Mouse (Mus musculus) G1E (cell line): Measurements from ENCODE around the gene Slc7a1. TPM values are rescaled to one million over a fixed set of nuclear protein-coding genes. Genes with fewer than 3 reads are reported as not detected.

Experiments
- ATAC-seq: 2 replicates; pipeline ENCODE4 v1.8.0; 2016; ENCODE audit warnings: mild to moderate bottlenecking; ENCODE audit not compliant: insufficient number of reproducible peaks, poor library complexity, low FRiP score, severe bottlenecking; ENCODE audit errors: extremely low read depth
- DNase-seq: peaks from one replicate; pipeline ENCODE4 v3.0.0; 2012; ENCODE audit warnings: low spot score
- H3K27me3 ChIP-seq: 2 replicates; pipeline ENCODE4 v1.6.1; 2012; ENCODE audit warnings: mild to moderate bottlenecking, low read length, inconsistent platforms; ENCODE audit not compliant: insufficient read depth
- H3K36me3 ChIP-seq: replicated peaks from 2 replicates; pipeline ENCODE3; 2012; ENCODE audit warnings: mild to moderate bottlenecking, inconsistent platforms
- H3K4me1 ChIP-seq: 2 replicates; pipeline ENCODE4 v1.6.1; 2012; ENCODE audit warnings: low read depth, low read length, inconsistent platforms, mixed read lengths; ENCODE audit not compliant: insufficient read depth
- H3K4me3 ChIP-seq: 2 replicates; pipeline ENCODE4 v1.5.1; 2012; ENCODE audit warnings: low read depth, mild to moderate bottlenecking, inconsistent platforms, low read length, moderate library complexity, mixed read lengths
- H3K9me3 ChIP-seq: replicated peaks from 2 replicates; pipeline ENCODE4 v1.6.1; 2012; ENCODE audit warnings: inconsistent platforms
- CTCF ChIP-seq: IDR thresholded peaks from 2 replicates; pipeline ENCODE4 v1.5.1; 2012; ENCODE audit warnings: low read depth, low read length, inconsistent platforms, mixed read lengths
- GATA1 ChIP-seq: IDR thresholded peaks from 2 replicates; pipeline ENCODE4 v1.6.1; 2012; ENCODE audit warnings: borderline replicate concordance, low read length, inconsistent platforms, mixed read lengths
- GATA2 ChIP-seq: IDR thresholded peaks from 2 replicates; pipeline ENCODE4 v1.6.1; 2012; ENCODE audit warnings: low read depth, low read length, inconsistent platforms, borderline replicate concordance
- POLR2AphosphoS5 ChIP-seq: IDR thresholded peaks from 2 replicates; pipeline ENCODE4 v1.6.1; 2012; ENCODE audit warnings: low read depth, low read length, inconsistent platforms; ENCODE audit not compliant: insufficient replicate concordance
- TAL1 ChIP-seq: conservative IDR thresholded peaks from 2 replicates; pipeline ENCODE4 v1.6.1; 2012; ENCODE audit warnings: low read depth, low read length, inconsistent platforms, mixed read lengths
- polyA plus RNA-seq: library from polyadenylated mRNA; stranded (reverse); fragments of >175 nt; gene quantifications from 2 replicates; pipeline ENCODE4 v1.2.3, GENCODE M21; 2012
- total RNA-seq, 2 experiments: library from RNA; stranded (forward) in 1 of 2; stranded (reverse) in 1 of 2; fragments of 200-1000 nt in 1 of 2; fragments of >200 nt in 1 of 2; fragmentation: Nextera tagmentation in 1 of 2; gene quantifications; 2 replicates each; pipeline ENCODE4 v1.2.3; 2014 to 2017

The Slc7a1 gene
- total and polyA plus RNA-seq, 3 experiments = 20.2 to 86.4 (median 44.5) TPM

DNA sequence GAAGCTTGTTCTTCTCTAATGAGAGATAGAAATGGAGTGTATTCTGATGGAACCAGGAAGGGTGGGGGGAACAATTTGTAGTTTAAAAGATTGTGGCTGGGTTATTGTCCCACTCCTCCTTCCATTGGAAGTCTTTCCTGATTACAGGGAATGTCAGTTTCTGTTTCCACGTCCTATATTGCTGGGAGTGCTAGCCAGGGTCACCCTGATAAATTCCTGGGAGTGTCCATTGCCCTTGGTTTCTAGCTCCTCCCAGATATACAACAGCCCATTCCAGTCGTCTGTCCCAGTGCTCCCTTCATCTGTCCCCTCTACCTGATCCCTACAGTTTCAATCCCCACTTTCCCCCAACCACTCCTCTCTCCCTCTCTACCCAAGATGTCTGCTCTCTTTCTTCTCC lies 21.6 kb upstream of the Slc7a1 start:
- Histone ChIP-seq H3K36me3 (no peaks in the 10 kb centered on the region), H3K4me1 (no peaks in the 10 kb centered on the region), H3K27me3 (no peaks in the 10 kb centered on the region), H3K9me3 (peaks cover 7% of the 10 kb centered on the region), H3K4me3 (no peak overlapping the region)
- no peak for DNase-seq
- ATAC-seq = no peak
- TF ChIP-seq GATA1 (no peak), GATA2 (no peak), CTCF (no peak), TAL1 (no peak), POLR2AphosphoS5 (no peak)

DNA sequence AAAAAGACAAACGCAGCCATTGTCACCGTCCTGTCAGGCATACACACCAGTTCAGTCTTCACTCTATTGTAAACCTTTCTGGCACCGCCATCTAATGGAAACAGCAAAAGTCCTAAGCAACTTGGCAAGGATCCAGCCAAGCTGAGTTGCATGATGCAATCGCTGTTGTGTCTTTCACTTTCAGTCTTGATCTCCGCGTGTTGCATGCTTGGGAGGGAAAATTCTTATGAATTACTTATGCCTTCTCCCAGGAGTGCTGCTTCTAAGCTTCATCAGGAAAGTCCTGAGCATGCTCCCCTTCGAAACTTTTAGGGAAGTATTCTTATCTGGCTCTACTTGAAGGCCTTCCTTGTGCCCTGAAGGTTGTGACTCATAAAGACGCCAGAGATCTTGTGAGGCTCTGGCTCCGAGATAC lies 19.4 kb upstream of the Slc7a1 start:
- Histone ChIP-seq H3K4me3 (no peak overlapping the region), H3K36me3 (no peaks in the 10 kb centered on the region), H3K27me3 (no peaks in the 10 kb centered on the region), H3K9me3 (peaks cover 7% of the 10 kb centered on the region), H3K4me1 (no peaks in the 10 kb centered on the region)
- TF ChIP-seq POLR2AphosphoS5 = no peak
- no peak for TF ChIP-seq TAL1
- TF ChIP-seq GATA2 = no peak
- TF ChIP-seq CTCF = no peak
- no peak for TF ChIP-seq GATA1
- no peak for DNase-seq
- ATAC-seq = no peak

DNA sequence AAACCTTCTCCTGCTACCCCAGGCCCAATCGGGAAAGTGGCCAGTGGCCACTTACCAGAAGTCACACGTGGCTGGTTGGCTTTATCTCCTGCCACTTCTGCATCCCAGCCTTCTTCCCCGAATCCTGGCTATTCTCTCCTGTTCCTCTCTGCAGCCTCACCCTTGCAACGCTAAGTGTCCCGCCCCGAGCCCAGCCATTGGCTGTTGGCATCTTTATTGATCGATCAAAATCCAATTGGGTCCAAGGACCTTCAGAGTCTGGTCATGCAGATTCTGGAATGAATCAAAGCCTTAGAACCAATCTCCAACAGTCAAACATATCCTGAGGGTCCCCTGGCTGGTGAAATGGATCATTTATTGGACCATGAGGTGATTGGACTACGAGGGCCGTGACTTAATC lies 18.7 kb upstream of the Slc7a1 start:
- no peaks in the 10 kb centered on the region for H3K4me1 ChIP-seq
- H3K27me3 ChIP-seq = no peaks in the 10 kb centered on the region
- H3K4me3 ChIP-seq = no peak overlapping the region
- peaks cover 7% of the 10 kb centered on the region for H3K9me3 ChIP-seq
- DNase-seq = no peak
- no peak for ATAC-seq
- no peaks in the 10 kb centered on the region for H3K36me3 ChIP-seq
- TF ChIP-seq CTCF (no peak), POLR2AphosphoS5 (no peak), GATA1 (no peak), TAL1 (no peak), GATA2 (no peak)

DNA sequence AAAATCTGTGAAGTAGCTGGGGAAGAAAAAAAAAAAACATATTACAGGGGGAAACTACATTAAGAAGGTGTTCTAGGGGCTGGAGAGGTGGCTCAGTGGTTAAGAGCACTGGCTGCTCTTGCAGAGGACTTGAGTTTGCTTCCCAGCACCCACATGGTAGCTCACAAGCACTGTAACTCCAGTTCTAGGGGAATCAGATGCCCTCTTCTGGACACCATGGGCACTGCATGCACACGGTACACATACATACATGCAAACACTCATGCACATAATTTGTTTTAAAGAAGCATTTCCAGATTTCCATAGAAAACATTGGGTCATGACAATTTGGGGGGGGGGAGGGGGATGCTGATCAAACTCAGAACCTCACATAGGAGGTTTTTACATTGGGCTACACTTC lies 18.1 kb upstream of the Slc7a1 start:
- no peak for ATAC-seq
- DNase-seq = no peak
- peaks cover 7% of the 10 kb centered on the region for H3K9me3 ChIP-seq
- H3K4me1 ChIP-seq = no peaks in the 10 kb centered on the region
- no peak for TF ChIP-seq CTCF
- no peak for TF ChIP-seq TAL1
- TF ChIP-seq POLR2AphosphoS5 = no peak
- TF ChIP-seq GATA1 = no peak
- no peak for TF ChIP-seq GATA2
- no peaks in the 10 kb centered on the region for H3K36me3 ChIP-seq
- H3K27me3 ChIP-seq = no peaks in the 10 kb centered on the region
- no peak overlapping the region for H3K4me3 ChIP-seq

DNA sequence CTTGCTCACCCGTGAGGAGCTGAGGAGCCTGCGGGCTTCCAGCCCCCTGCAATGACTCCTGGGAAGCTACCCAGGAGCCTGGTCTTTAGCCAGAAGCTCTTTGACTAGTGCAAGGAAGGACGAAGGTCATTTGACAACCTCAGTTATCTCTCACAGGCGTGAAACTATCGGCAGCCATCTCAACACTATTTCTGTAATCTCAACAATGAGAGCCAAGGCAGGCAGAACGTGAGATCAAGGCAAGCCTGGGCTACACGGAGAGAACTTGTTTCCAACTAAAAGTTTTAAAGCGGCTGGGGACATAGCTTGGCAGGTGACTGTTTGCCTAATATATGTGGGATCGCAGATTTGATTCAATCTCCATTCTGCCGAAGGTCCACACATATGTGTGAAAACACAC lies 16.8 kb upstream of the Slc7a1 start:
- Histone ChIP-seq H3K36me3 (no peaks in the 10 kb centered on the region), H3K27me3 (no peaks in the 10 kb centered on the region; the same call in 1 of the 2 replicates), H3K4me1 (no peaks in the 10 kb centered on the region), H3K9me3 (peaks cover 7% of the 10 kb centered on the region), H3K4me3 (no peak overlapping the region)
- ATAC-seq (no peak), DNase-seq (no peak)
- TF ChIP-seq GATA1 (no peak), GATA2 (no peak), CTCF (no peak), TAL1 (no peak)

DNA sequence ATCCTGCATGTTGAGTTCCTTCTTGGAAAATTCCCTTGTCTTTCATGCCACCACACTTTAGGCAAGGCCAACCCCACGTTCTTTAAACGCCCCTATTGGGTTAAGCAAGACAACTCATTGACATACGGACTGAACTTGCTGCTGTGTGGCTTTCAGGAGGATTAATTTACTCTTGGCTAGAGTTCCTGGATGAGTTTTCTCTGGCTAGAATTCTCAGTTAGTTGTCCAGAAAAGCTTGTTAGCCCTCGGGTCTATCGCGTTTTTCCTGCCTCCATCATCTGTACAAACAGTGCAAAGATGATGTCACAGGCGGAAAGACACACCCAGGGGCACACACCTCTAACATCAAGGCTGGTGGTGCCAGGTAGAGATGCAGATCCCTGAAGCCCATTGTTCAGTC lies 14.5 kb upstream of the Slc7a1 start:
- no peaks in the 10 kb centered on the region for H3K4me1 ChIP-seq
- TF ChIP-seq CTCF (no peak), TAL1 (no peak), POLR2AphosphoS5 (no peak), GATA2 (no peak), GATA1 (no peak)
- DNase-seq (no peak), ATAC-seq (no peak)
- no peaks in the 10 kb centered on the region for H3K36me3 ChIP-seq
- no peaks in the 10 kb centered on the region; the same call in 1 of the 2 replicates for H3K27me3 ChIP-seq
- no peak overlapping the region for H3K4me3 ChIP-seq
- H3K9me3 ChIP-seq = peaks cover 7% of the 10 kb centered on the region

DNA sequence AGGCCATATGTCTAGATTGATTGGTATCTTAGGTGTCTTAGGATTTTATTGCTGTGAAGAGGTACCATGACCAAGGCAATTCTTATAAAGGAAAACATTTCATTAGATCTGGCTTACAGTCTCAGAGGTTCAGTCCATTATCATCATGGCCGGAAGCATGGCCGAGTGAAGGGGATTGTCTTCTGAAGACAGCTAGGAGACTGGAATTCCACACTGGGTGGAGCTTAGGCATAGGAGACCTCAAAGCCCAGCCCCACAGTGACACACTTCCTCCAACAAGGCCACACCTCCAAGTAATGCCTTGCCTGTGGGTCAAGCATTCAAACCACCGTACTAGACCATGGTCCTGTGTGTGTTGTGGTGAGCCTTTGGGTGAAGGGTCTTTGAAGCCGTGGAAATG lies 12.8 kb upstream of the Slc7a1 start:
- H3K4me3 ChIP-seq = no peak overlapping the region
- ATAC-seq (no peak), DNase-seq (no peak)
- H3K27me3 ChIP-seq = no peaks in the 10 kb centered on the region; the same call in 1 of the 2 replicates
- TF ChIP-seq GATA2 (no peak), GATA1 (no peak), TAL1 (no peak), POLR2AphosphoS5 (no peak), CTCF (no peak)
- H3K36me3 ChIP-seq = no peaks in the 10 kb centered on the region
- H3K9me3 ChIP-seq = no peaks in the 10 kb centered on the region; the same call in 1 of the 2 replicates
- no peaks in the 10 kb centered on the region for H3K4me1 ChIP-seq
